Mouse (Mus musculus): ENCODE data around the gene Slco1a6.

The Slco1a6 gene

GRCm38 (mm10) chr6:142035771-142036170 is 172.6 kb downstream of the Slco1a6 start:
- no peak for DNase-seq (ENCODE audit: low spot score)
